Mouse (Mus musculus) small intestine, adult 2 months (tissue): ENCODE data around the gene Sucla2. TPM values are rescaled to one million over a fixed set of nuclear protein-coding genes. Genes with fewer than 3 reads are reported as not detected.

Experiments used
- H3K27ac ChIP-seq: fragments of 200-500 bp; 2 replicates; pipeline ENCODE4 v1.5.1; 2012; ENCODE audit warnings: low read depth, low read length, control low read depth, inconsistent platforms; ENCODE audit not compliant: insufficient read depth
- H3K27me3 ChIP-seq: fragments of 200-500 bp; 2 replicates; pipeline ENCODE4 v1.6.1; 2012; ENCODE audit warnings: mild to moderate bottlenecking, moderate library complexity, low read length, inconsistent platforms; ENCODE audit not compliant: control insufficient read depth, insufficient read depth
- H3K36me3 ChIP-seq: fragments of 200-500 bp; 2 replicates; pipeline ENCODE4 v1.6.1; 2012; ENCODE audit warnings: mild to moderate bottlenecking, low read length, control low read depth, inconsistent platforms; ENCODE audit not compliant: control insufficient read depth, insufficient read depth
- H3K4me1 ChIP-seq: fragments of 200-500 bp; 2 replicates; pipeline ENCODE4 v1.6.1; 2012; ENCODE audit warnings: low read length, inconsistent platforms, mixed read lengths; ENCODE audit not compliant: control insufficient read depth, insufficient read depth, insufficient read length
- H3K4me3 ChIP-seq: fragments of 200-500 bp; 2 replicates; pipeline ENCODE4 v1.5.1; 2012; ENCODE audit warnings: low read depth, mild to moderate bottlenecking, control low read depth, inconsistent platforms, low read length, moderate library complexity
- CTCF ChIP-seq: fragments of 200-500 bp; IDR thresholded peaks from 2 replicates; pipeline ENCODE4 v1.5.1; 2012; ENCODE audit warnings: low read depth, mild to moderate bottlenecking, control low read depth, inconsistent platforms, low read length, moderate library complexity, mixed read lengths; ENCODE audit not compliant: insufficient replicate concordance, insufficient read length; ENCODE audit errors: extremely low read depth
- POLR2A ChIP-seq: fragments of 200-500 bp; IDR thresholded peaks from 2 replicates; pipeline ENCODE4 v1.6.1; 2012; ENCODE audit warnings: low read depth, mild to moderate bottlenecking, control low read depth, inconsistent platforms, low read length, moderate library complexity
- WGBS: fragments of 180-500 bp; shearing (Covaris S2); methylation state at CpG from one replicate; pipeline ENCODE4 v1.1.7; 2018; 5-methylcytosine and 5-hydroxymethylcytosine counted together
- polyA plus RNA-seq: library from polyadenylated mRNA; depleted of rRNA; stranded (reverse); fragments of >200 nt; gene quantifications from 2 replicates; pipeline ENCODE4 v1.2.3, GENCODE M21; 2012

Sucla2 gene
- polyA plus RNA-seq, 1 experiment = 17.4 TPM

- Histone ChIP-seq H3K36me3 (peaks cover 12% of the 10 kb centered on the region), H3K4me1 (no peaks in the 10 kb centered on the region), H3K27ac (peak overlapping the region; percentile 67; the same call in 1 of the 2 replicates), H3K4me3 (no peak overlapping the region), H3K27me3 (no peaks in the 10 kb centered on the region)
- TF ChIP-seq CTCF = no peak
- TF ChIP-seq POLR2A = no peak
- 36% methylated on average over 4 of the region's 4 CpGs for WGBS
Observed at GRCm38 (mm10) chr14:73571143-73571542, 46.0 kb downstream of the Sucla2 start.

DNA sequence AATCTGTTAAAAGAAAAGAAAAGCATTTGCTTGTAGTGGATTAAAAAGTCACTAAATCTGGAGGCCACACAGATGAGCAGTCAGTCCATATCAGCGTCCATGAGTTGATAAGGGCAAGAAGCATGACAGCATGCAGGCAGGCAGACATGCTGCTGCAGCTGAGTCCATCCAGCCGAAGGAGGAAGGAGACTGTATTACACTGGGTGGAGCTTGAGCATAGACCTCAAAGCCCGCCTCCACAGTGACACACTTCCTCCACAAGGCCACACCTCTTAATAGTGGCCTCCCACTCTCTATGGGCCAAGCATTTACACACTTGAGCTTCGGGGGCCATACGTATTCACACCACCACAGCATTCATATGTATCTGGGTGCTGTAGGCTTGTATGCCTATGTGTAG, 48.9 kb downstream of the Sucla2 start:
- WGBS = 77% methylated on average over 5 of the region's 5 CpGs
- H3K27ac ChIP-seq = no peak overlapping the region

DNA sequence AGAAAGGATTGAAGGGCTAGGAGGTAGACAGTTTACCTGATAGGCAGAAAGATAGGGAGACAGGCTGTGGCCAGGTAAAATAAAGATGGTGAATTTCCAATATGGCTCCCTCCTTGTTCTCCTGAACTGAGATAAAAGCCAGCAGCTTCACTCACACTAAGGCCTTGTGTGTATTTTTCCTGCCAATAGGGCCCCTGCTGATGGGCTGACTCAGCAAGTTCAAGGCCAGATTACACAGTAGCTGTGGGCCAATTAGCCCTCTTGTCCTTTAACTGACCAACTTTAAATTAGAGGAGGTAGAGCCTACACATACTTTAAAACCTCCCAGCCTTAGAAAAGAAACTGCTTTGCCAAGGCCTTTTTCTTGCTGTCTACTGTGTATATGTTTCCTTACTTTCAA, 51.2 kb downstream of the Sucla2 start:
- Histone ChIP-seq H3K36me3 (peaks cover 29% of the 10 kb centered on the region), H3K4me3 (no peak overlapping the region), H3K27me3 (no peaks in the 10 kb centered on the region), H3K4me1 (no peaks in the 10 kb centered on the region), H3K27ac (no peak overlapping the region)
- TF ChIP-seq CTCF (no peak), POLR2A (no peak)

More for the DNA sequence above, 48.9 kb downstream of the Sucla2 start:
- no peaks in the 10 kb centered on the region for H3K27me3 ChIP-seq
- TF ChIP-seq CTCF = no peak
- no peak for TF ChIP-seq POLR2A
- H3K4me3 ChIP-seq = no peak overlapping the region
- no peaks in the 10 kb centered on the region for H3K4me1 ChIP-seq
- H3K36me3 ChIP-seq = peaks cover 19% of the 10 kb centered on the region

DNA sequence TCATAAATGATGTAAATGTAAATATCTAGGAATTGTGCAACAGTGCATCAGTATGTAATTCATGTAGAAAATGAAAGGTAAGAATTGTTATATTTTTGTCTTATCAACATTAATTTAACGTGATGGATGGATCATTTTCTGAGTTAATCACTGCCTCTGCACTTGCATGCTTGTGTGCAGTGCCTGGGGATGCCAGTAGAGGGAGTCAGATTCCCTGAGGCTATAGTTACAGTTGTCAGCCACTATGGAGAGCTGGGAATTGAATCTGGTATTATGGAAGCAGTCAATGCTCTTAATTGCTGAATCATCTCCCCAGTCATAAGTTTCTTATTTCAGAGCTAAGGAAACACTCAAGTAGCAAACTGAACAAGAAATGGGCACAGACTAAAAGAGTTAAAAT, 63.0 kb downstream of the Sucla2 start:
- TF ChIP-seq CTCF = no peak
- TF ChIP-seq POLR2A = no peak
- H3K4me3 ChIP-seq = no peak overlapping the region
- peaks cover 28% of the 10 kb centered on the region for H3K36me3 ChIP-seq
- no peaks in the 10 kb centered on the region for H3K27me3 ChIP-seq
- no peaks in the 10 kb centered on the region for H3K4me1 ChIP-seq
- H3K27ac ChIP-seq = no peak overlapping the region
- 72% methylated on average over 1 of the region's 1 CpGs for WGBS

DNA sequence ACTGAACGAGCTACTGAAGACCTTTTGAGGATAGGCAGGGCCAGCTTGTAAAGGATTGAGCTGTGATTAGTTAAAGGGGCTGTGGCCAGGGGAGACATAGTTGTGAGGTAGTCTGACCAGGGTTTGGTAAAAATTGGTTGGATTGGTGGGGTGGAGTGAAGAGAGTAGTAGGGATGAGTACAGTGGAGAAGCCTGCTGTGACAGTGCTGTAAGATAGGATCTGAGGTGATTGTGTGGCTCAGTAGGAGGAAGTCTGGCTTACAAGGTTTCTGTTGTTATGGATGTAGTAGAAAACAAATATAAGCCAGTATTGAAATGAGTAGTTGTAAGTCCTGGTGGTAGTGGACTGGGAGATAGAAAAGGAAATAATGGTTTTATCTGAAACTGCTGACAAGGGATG, 67.0 kb downstream of the Sucla2 start:
- no peaks in the 10 kb centered on the region for H3K27me3 ChIP-seq
- peaks cover 47% of the 10 kb centered on the region for H3K36me3 ChIP-seq
- no peak overlapping the region for H3K27ac ChIP-seq
- TF ChIP-seq POLR2A = no peak
- no peak for TF ChIP-seq CTCF
- H3K4me3 ChIP-seq = no peak overlapping the region
- no peaks in the 10 kb centered on the region for H3K4me1 ChIP-seq
- 83% methylated on average over 1 of the region's 1 CpGs for WGBS

GRCm38 (mm10) chr14:73599720-73600119, 74.6 kb downstream of the Sucla2 start:
- no peak overlapping the region for H3K4me3 ChIP-seq
- H3K27me3 ChIP-seq = no peaks in the 10 kb centered on the region
- no peak for TF ChIP-seq CTCF
- TF ChIP-seq POLR2A = no peak
- H3K36me3 ChIP-seq = peaks cover 35% of the 10 kb centered on the region
- H3K27ac ChIP-seq = no peak overlapping the region
- 91% methylated on average over 8 of the region's 8 CpGs for WGBS
- no peaks in the 10 kb centered on the region for H3K4me1 ChIP-seq

GRCm38 (mm10) chr14:73607732-73608131, 82.6 kb downstream of the Sucla2 start:
- no peak overlapping the region for H3K27ac ChIP-seq
- H3K4me3 ChIP-seq = no peak overlapping the region
- 71% methylated on average over 4 of the region's 4 CpGs for WGBS
- no peaks in the 10 kb centered on the region for H3K27me3 ChIP-seq
- no peaks in the 10 kb centered on the region for H3K4me1 ChIP-seq
- peaks cover 2% of the 10 kb centered on the region; the same call in 1 of the 2 replicates for H3K36me3 ChIP-seq
- TF ChIP-seq CTCF = no peak
- no peak for TF ChIP-seq POLR2A
